Comparison of ENCODE assay signal across 13 mouse cellular contexts in genomic region chr7:99570680-99571079, GRCm38 (mm10). TPM values are rescaled to one million over a fixed set of nuclear protein-coding genes. Genes with fewer than 3 reads are reported as not detected.
DNase-seq lines count a peak whose midpoint lies in the region; ATAC-seq and TF ChIP-seq lines count a peak whose summit lies in the region.
"Had no signal": no experiment of that assay in that cellular context is flagged by ENCODE, and none has a peak within 500 bp of the region (broad histone marks: within the 10 kb centered on the region; RNA-seq: fewer than 3 reads in every experiment).

No protein-coding gene starts in this region.

- no peaks in the 10 kb centered on the region for H3K79me2 ChIP-seq in heart, adult 2 months (replicated peaks; ENCODE audit: control insufficient read depth, insufficient read depth, low read length)

- no peaks in the 10 kb centered on the region for H3K36me3 ChIP-seq in heart, adult 2 months (ENCODE audit: control insufficient read depth, insufficient read depth, low read length)
- H3K36me3 ChIP-seq in kidney, embryonic 16.5 days (ENCODE audit: insufficient read depth, low read length) = no peaks in the 10 kb centered on the region
- H3K36me3 ChIP-seq in limb, embryonic 13.5 days = no peaks in the 10 kb centered on the region

- H3K9me3 ChIP-seq in kidney, embryonic 16.5 days (ENCODE audit: low read length) = no peaks in the 10 kb centered on the region
- H3K9me3 ChIP-seq in limb, embryonic 13.5 days = no peaks in the 10 kb centered on the region
- H3K9me3 ChIP-seq: megakaryocyte, embryonic 14.5 days had no signal

- 45% methylated on average over 5 of the region's 5 CpGs for WGBS in heart, adult 2 months
- 33% methylated on average over 5 of the region's 5 CpGs for WGBS in kidney, embryonic 16.5 days
- WGBS in limb, embryonic 13.5 days = 57% methylated on average over 5 of the region's 5 CpGs

- H3K4me1 ChIP-seq in heart, adult 2 months (ENCODE audit: control insufficient read depth, insufficient read depth, low read length) = peaks cover 7% of the 10 kb centered on the region
- peaks cover 37% of the 10 kb centered on the region for H3K4me1 ChIP-seq in kidney, embryonic 16.5 days (ENCODE audit: insufficient read depth, low read length)
- H3K4me1 ChIP-seq in brown adipose tissue, adult 24 weeks (ENCODE audit: control insufficient read depth, insufficient read depth, insufficient read length, low read length) = peaks cover 11% of the 10 kb centered on the region; the same call in 1 of the 2 replicates
- H3K4me1 ChIP-seq in limb, embryonic 13.5 days = peaks cover 21% of the 10 kb centered on the region

- peak overlapping the region; percentile 41 for H3K4me2 ChIP-seq in kidney, embryonic 16.5 days (replicated peaks; ENCODE audit: low read depth, low read length)
- 0 out of 2 replicates have a peak overlapping the region, but pooled peaks have one; percentile 23 for H3K4me2 ChIP-seq in limb, embryonic 13.5 days (replicated peaks)

- TF ChIP-seq POLR2A in heart, adult 2 months (IDR thresholded peaks at IDR 0.05; ENCODE audit: insufficient read depth, low read depth, low read length) = no peak

- peak overlapping the region; percentile 8; the same call in 1 of the 2 replicates for H3K27ac ChIP-seq in heart, adult 2 months
- peak overlapping the region; percentile 79 for H3K27ac ChIP-seq in kidney, embryonic 16.5 days (ENCODE audit: low read length)
- no peak overlapping the region for H3K27ac ChIP-seq in brown adipose tissue, adult 24 weeks (replicated peaks; ENCODE audit: low read depth, low read length)
- H3K27ac ChIP-seq in limb, embryonic 13.5 days = no peak overlapping the region

- no peak for TF ChIP-seq CTCF in heart, adult 2 months (IDR thresholded peaks at IDR 0.05)

- H3K27me3 ChIP-seq in heart, adult 2 months (ENCODE audit: control insufficient read depth, insufficient read depth, low read length) = no peaks in the 10 kb centered on the region
- no peaks in the 10 kb centered on the region for H3K27me3 ChIP-seq in kidney, embryonic 16.5 days (ENCODE audit: insufficient read depth, low read length)
- no peaks in the 10 kb centered on the region for H3K27me3 ChIP-seq in limb, embryonic 13.5 days
- H3K27me3 ChIP-seq: megakaryocyte, embryonic 14.5 days had no signal

- intact Hi-C loops in heart, adult 2 months (cut with DNase I) = no loop called here

- H3K9ac ChIP-seq in heart, adult 2 months (ENCODE audit: low read depth, low read length) = peak overlapping the region; percentile 23
- H3K9ac ChIP-seq in kidney, embryonic 16.5 days (replicated peaks; ENCODE audit: low read length) = peak overlapping the region; percentile 38; the same call in 1 of the 2 replicates
- H3K9ac ChIP-seq in limb, embryonic 13.5 days = peak overlapping the region; percentile 36; the same call in 1 of the 2 replicates

- no peak for DNase-seq in heart, adult 2 months
- no peak for DNase-seq in heart, postnatal 4 days
- no peak for DNase-seq in kidney, postnatal 10 days
- no peak for DNase-seq in adrenal gland, adult 18-20 months (ENCODE audit: low spot score in 2 of 2)
- no peak for DNase-seq in embryo, embryonic 9.5 days (ENCODE audit: extremely low spot score)
- DNase-seq: adrenal gland, postnatal 10 days; B cell, adult 2 months; cerebellum, adult 11 months had no signal

- ATAC-seq in kidney, embryonic 16.5 days (ENCODE audit: low FRiP score, low TSS enrichment) = peak; percentile 69; the same call in 1 of the 2 replicates
- ATAC-seq in limb, embryonic 13.5 days (ENCODE audit: low FRiP score, low read depth) = no peak
- ATAC-seq: inflammation-experienced regulatory T-cells, adult 6 months had no signal

- H3K4me3 ChIP-seq in heart, adult 2 months = peak overlapping the region; percentile 18; the same call in 1 of the 2 replicates
- H3K4me3 ChIP-seq in kidney, embryonic 16.5 days (ENCODE audit: low read length) = peak overlapping the region; percentile 28
- H3K4me3 ChIP-seq in brown adipose tissue, adult 24 weeks (ENCODE audit: insufficient read depth, low read depth, low read length) = peak overlapping the region; percentile 21; the same call in 1 of the 2 replicates
- no peak overlapping the region for H3K4me3 ChIP-seq in limb, embryonic 13.5 days

- TF ChIP-seq EP300 in heart, adult 2 months (IDR thresholded peaks at IDR 0.05; ENCODE audit: insufficient read depth, low read depth, low read length) = no peak

RNA-seq across cellular contexts. Expression of gene Arrb1, which starts 35.4 kb away (rescaled TPM):
- total RNA-seq in heart, adult 2 months (2021) = 10 to 100 TPM; 15.6 to 22.4 TPM
- polyA plus RNA-seq in heart, adult 2 months (2012; rRNA removed) = 16.1 and 22.5 TPM in 2 replicates
- 10 to 100 TPM; 31.0 to 32.5 TPM for total RNA-seq in heart, postnatal 4 days (2021)
- polyA plus RNA-seq in kidney, embryonic 16.5 days (2015; fragmentation: Nextera tagmentation; extraction: Ambion mirVana) = 11.2 and 11.4 TPM in 2 replicates
- 10.7 and 14.7 TPM in 2 replicates for polyA plus RNA-seq in brown adipose tissue, adult 24 weeks (2012; ENCODE audit: insufficient read depth, insufficient read length, missing spikeins)
- polyA plus RNA-seq in limb, embryonic 13.5 days (2015; fragmentation: Nextera tagmentation; extraction: Ambion mirVana) = 6.1 and 6.8 TPM in 2 replicates
- 10 to 100 TPM; 38.3 to 43.6 TPM for total RNA-seq in adrenal gland, adult 18-20 months (2021)

RNA-seq across cellular contexts. Expression of gene Tpbgl, which starts 56.2 kb away (rescaled TPM):
- 1 to 10 TPM; 3.3 to 3.4 TPM for total RNA-seq in heart, adult 2 months (2021)
- polyA plus RNA-seq in heart, adult 2 months (2012; rRNA removed) = 3.5 and 5.1 TPM in 2 replicates
- 1 to 10 TPM; 3.4 to 4.7 TPM for total RNA-seq in heart, postnatal 4 days (2021)
- 0.67 and 0.72 TPM in 2 replicates for polyA plus RNA-seq in kidney, embryonic 16.5 days (2015; fragmentation: Nextera tagmentation; extraction: Ambion mirVana)
- polyA plus RNA-seq in brown adipose tissue, adult 24 weeks (2012; ENCODE audit: insufficient read depth, insufficient read length, missing spikeins) = 4.5 TPM in 2 replicates
- 0.23 and 0.24 TPM in 2 replicates for polyA plus RNA-seq in limb, embryonic 13.5 days (2015; fragmentation: Nextera tagmentation; extraction: Ambion mirVana)
- total RNA-seq in adrenal gland, adult 18-20 months (2021) = 10 to 100 TPM; 17.5 to 29.5 TPM

Comparison
In these comparisons a context has a peak if more than half of its experiments do, and no peak if none do; other contexts are left out.
1. H3K27ac ChIP-seq: peak in heart, adult 2 months (single experiment) and kidney, embryonic 16.5 days (single experiment); none in brown adipose tissue, adult 24 weeks (single experiment) and limb, embryonic 13.5 days (single experiment).
2. Peak in every context shown above with its lines, with median percentiles within 50 percentile points of each other: H3K9ac ChIP-seq.